Mouse (Mus musculus) stomach, postnatal 0 days (tissue): ENCODE results near the gene Psmc1.

Experiments used
- CTCF ChIP-seq: IDR thresholded peaks from 2 replicates; pipeline ENCODE4 v1.5.1; 2016; ENCODE audit warnings: antibody characterized with exemption, low read depth, mild to moderate bottlenecking, moderate library complexity
- EP300 ChIP-seq: optimal IDR thresholded peaks from 2 replicates; pipeline ENCODE3; 2016; ENCODE audit warnings: antibody characterized with exemption

- TF ChIP-seq EP300 (no peak), CTCF (no peak)
Measured at GRCm38 (mm10) chr12:100067477-100067876, 42.5 kb upstream of the Psmc1 start.
